Mouse (Mus musculus): ENCODE measurements around the gene Gapdhs. TPM values are rescaled to one million over a fixed set of nuclear protein-coding genes. Genes with fewer than 3 reads are reported as not detected.
A peak's percentile ranks its signal among the peaks of the same experiment; 100 is the strongest.
"Not testable (repeated sequence)": the region's sequence is repeated elsewhere in the genome, so short reads cannot be mapped to it uniquely, and the experiment has no call there.

Gapdhs gene
- polyA plus RNA-seq, 1 experiment from 2014 or later, result not detected

- Histone ChIP-seq H3K36me3 (ENCODE audit: control insufficient read depth, insufficient read depth) (no peaks in the 10 kb centered on the region), H3K9ac (ENCODE audit: low read depth, low read length) (no peak within 1 kb of the TSS), H3K27me3 (ENCODE audit: control insufficient read depth, insufficient read depth, low read depth, low read length) (no peaks in the 10 kb centered on the region), H3K27ac (ENCODE audit: low read length) (no peak within 1 kb of the TSS), H3K9me3 (replicated peaks; ENCODE audit: control insufficient read depth, low read length) (peaks cover 4% of the 10 kb centered on the region; the same call in 1 of the 2 replicates), H3K4me3 (ENCODE audit: low read depth, low read length) (no peak within 1 kb of the TSS), H3K4me2 (ENCODE audit: low read depth, low read length) (no peak within 1 kb of the TSS), H3K4me1 (ENCODE audit: control insufficient read depth, low read depth, low read length) (no peaks in the 10 kb centered on the region)
- 55% methylated on average over 5 of the region's 5 CpGs for WGBS (ENCODE audit: insufficient replicate concordance)
- ATAC-seq (ENCODE audit: low read depth), result no peak
These were observed 7.7 kb upstream of the Gapdhs start, which contains the start of gene Sbsn for GRCm38 (mm10) chr7:30751086-30751669. Gene Sbsn, plus strand, starts transcription at chr7:30751471.

GRCm38 (mm10) chr7:30749824-30750606 lies 6.5 kb upstream of the Gapdhs start:
- 67% methylated on average over 13 of the region's 13 CpGs for WGBS (ENCODE audit: insufficient replicate concordance)
- no peaks in the 10 kb centered on the region for H3K36me3 ChIP-seq (ENCODE audit: control insufficient read depth, insufficient read depth)
- H3K27me3 ChIP-seq (ENCODE audit: control insufficient read depth, insufficient read depth, low read depth, low read length), result no peaks in the 10 kb centered on the region
- no peaks in the 10 kb centered on the region for H3K4me1 ChIP-seq (ENCODE audit: control insufficient read depth, low read depth, low read length)
- H3K9ac ChIP-seq (ENCODE audit: low read depth, low read length), result no peak overlapping the region
- no peak overlapping the region for H3K4me3 ChIP-seq (ENCODE audit: low read depth, low read length)
- no peak overlapping the region for H3K27ac ChIP-seq (ENCODE audit: low read length)
- peaks cover 4% of the 10 kb centered on the region; the same call in 1 of the 2 replicates for H3K9me3 ChIP-seq (replicated peaks; ENCODE audit: control insufficient read depth, low read length)
- no peak for ATAC-seq (ENCODE audit: low read depth)
- H3K4me2 ChIP-seq (ENCODE audit: low read depth, low read length), result no peak overlapping the region

GRCm38 (mm10) chr7:30747525-30748204 lies 4.2 kb upstream of the Gapdhs start:
- Histone ChIP-seq H3K9ac (ENCODE audit: low read depth, low read length) (no peak overlapping the region), H3K4me3 (ENCODE audit: low read depth, low read length) (no peak overlapping the region), H3K36me3 (ENCODE audit: control insufficient read depth, insufficient read depth) (no peaks in the 10 kb centered on the region), H3K4me1 (ENCODE audit: control insufficient read depth, low read depth, low read length) (no peaks in the 10 kb centered on the region), H3K27me3 (ENCODE audit: control insufficient read depth, insufficient read depth, low read depth, low read length) (no peaks in the 10 kb centered on the region), H3K4me2 (ENCODE audit: low read depth, low read length) (no peak overlapping the region), H3K27ac (ENCODE audit: low read length) (no peak overlapping the region), H3K9me3 (replicated peaks; ENCODE audit: control insufficient read depth, low read length) (no peaks in the 10 kb centered on the region)
- no peak for ATAC-seq (ENCODE audit: low read depth)
- 72% methylated on average over 7 of the region's 7 CpGs for WGBS (ENCODE audit: insufficient replicate concordance)

- ATAC-seq (ENCODE audit: low read depth), result peak; percentile 62
These were observed 629 bp upstream of the Gapdhs start for GRCm38 (mm10) chr7:30744022-30744598.

GRCm38 (mm10) chr7:30742570-30742969 lies 911 bp downstream of the Gapdhs start:
- H3K27ac ChIP-seq (ENCODE audit: low read length); H3K4me2 ChIP-seq (ENCODE audit: low read depth, low read length); H3K4me3 ChIP-seq (ENCODE audit: low read depth, low read length); H3K9ac ChIP-seq (ENCODE audit: low read depth, low read length); H3K9me3 ChIP-seq (replicated peaks; ENCODE audit: control insufficient read depth, low read length); H3K36me3 ChIP-seq (ENCODE audit: control insufficient read depth, insufficient read depth); H3K27me3 ChIP-seq (ENCODE audit: control insufficient read depth, insufficient read depth, low read depth, low read length); ATAC-seq (ENCODE audit: low read depth); H3K4me1 ChIP-seq (ENCODE audit: control insufficient read depth, low read depth, low read length): not testable (repeated sequence)
- 58% methylated on average over 2 of the region's 2 CpGs for whole genome bisulfite sequencing (ENCODE audit: insufficient replicate concordance)

More at GRCm38 (mm10) chr7:30744022-30744598, 629 bp upstream of the Gapdhs start:
- Histone ChIP-seq H3K9ac (ENCODE audit: low read depth, low read length) (no peak overlapping the region), H3K9me3 (replicated peaks; ENCODE audit: control insufficient read depth, low read length) (no peaks in the 10 kb centered on the region), H3K4me3 (ENCODE audit: low read depth, low read length) (no peak overlapping the region), H3K4me2 (ENCODE audit: low read depth, low read length) (no peak overlapping the region), H3K4me1 (ENCODE audit: control insufficient read depth, low read depth, low read length) (no peaks in the 10 kb centered on the region), H3K36me3 (ENCODE audit: control insufficient read depth, insufficient read depth) (no peaks in the 10 kb centered on the region), H3K27me3 (ENCODE audit: control insufficient read depth, insufficient read depth, low read depth, low read length) (no peaks in the 10 kb centered on the region), H3K27ac (ENCODE audit: low read length) (no peak overlapping the region)
- 43% methylated on average over 4 of the region's 4 CpGs for WGBS (ENCODE audit: insufficient replicate concordance)

GRCm38 (mm10) chr7:30736211-30736610 lies 7.3 kb downstream of the Gapdhs start:
- H3K4me2 ChIP-seq (ENCODE audit: low read depth, low read length), result no peak overlapping the region
- no peak overlapping the region for H3K4me3 ChIP-seq (ENCODE audit: low read depth, low read length)
- WGBS (ENCODE audit: insufficient replicate concordance), result 77% methylated on average over 3 of the region's 3 CpGs
- no peaks in the 10 kb centered on the region for H3K9me3 ChIP-seq (replicated peaks; ENCODE audit: control insufficient read depth, low read length)
- no peak overlapping the region for H3K27ac ChIP-seq (ENCODE audit: low read length)
- ATAC-seq (ENCODE audit: low read depth), result no peak
- no peaks in the 10 kb centered on the region for H3K4me1 ChIP-seq (ENCODE audit: control insufficient read depth, low read depth, low read length)
- H3K27me3 ChIP-seq (ENCODE audit: control insufficient read depth, insufficient read depth, low read depth, low read length), result no peaks in the 10 kb centered on the region
- H3K36me3 ChIP-seq (ENCODE audit: control insufficient read depth, insufficient read depth), result no peaks in the 10 kb centered on the region; the same call in 1 of the 2 replicates
- no peak overlapping the region for H3K9ac ChIP-seq (ENCODE audit: low read depth, low read length)

- H3K27me3 ChIP-seq (ENCODE audit: control insufficient read depth, insufficient read depth, low read depth, low read length); ATAC-seq (ENCODE audit: low read depth); H3K9me3 ChIP-seq (replicated peaks; ENCODE audit: control insufficient read depth, low read length); H3K36me3 ChIP-seq (ENCODE audit: control insufficient read depth, insufficient read depth): not testable (repeated sequence)
- WGBS (ENCODE audit: insufficient replicate concordance), result 23% methylated on average over 14 of the region's 22 CpGs
- peaks cover 16% of the 10 kb centered on the region for H3K4me1 ChIP-seq (ENCODE audit: control insufficient read depth, low read depth, low read length)
- H3K4me2 ChIP-seq (ENCODE audit: low read depth, low read length), result peak overlapping the region; percentile 87
- H3K9ac ChIP-seq (ENCODE audit: low read depth, low read length), result peak overlapping the region; percentile 81
- peak overlapping the region; percentile 78 for H3K4me3 ChIP-seq (ENCODE audit: low read depth, low read length)
- H3K27ac ChIP-seq (ENCODE audit: low read length), result peak overlapping the region; percentile 86
These were observed 13.3 kb downstream of the Gapdhs start for GRCm38 (mm10) chr7:30730064-30730722.

- Histone ChIP-seq H3K36me3 (ENCODE audit: control insufficient read depth, insufficient read depth) (no peaks in the 10 kb centered on the region), H3K9ac (ENCODE audit: low read depth, low read length) (peak within 1 kb of the TSS; percentile 81), H3K4me1 (ENCODE audit: control insufficient read depth, low read depth, low read length) (peaks cover 16% of the 10 kb centered on the region), H3K27me3 (ENCODE audit: control insufficient read depth, insufficient read depth, low read depth, low read length) (no peaks in the 10 kb centered on the region), H3K9me3 (replicated peaks; ENCODE audit: control insufficient read depth, low read length) (no peaks in the 10 kb centered on the region), H3K27ac (ENCODE audit: low read length) (peak within 1 kb of the TSS; percentile 86), H3K4me3 (ENCODE audit: low read depth, low read length) (peak within 1 kb of the TSS; percentile 78), H3K4me2 (ENCODE audit: low read depth, low read length) (peak within 1 kb of the TSS; percentile 87)
- WGBS (ENCODE audit: insufficient replicate concordance), result under 1% methylated on average over 60 of the region's 60 CpGs
- ATAC-seq (ENCODE audit: low read depth), result peak; percentile 98
These were observed 14.0 kb downstream of the Gapdhs start, which contains the start of gene Tmem147 for GRCm38 (mm10) chr7:30729396-30730063. Gene Tmem147, minus strand, starts transcription at chr7:30729540.
